ENCODE assay signal across 8 mouse cellular contexts in the genomic region with DNA sequence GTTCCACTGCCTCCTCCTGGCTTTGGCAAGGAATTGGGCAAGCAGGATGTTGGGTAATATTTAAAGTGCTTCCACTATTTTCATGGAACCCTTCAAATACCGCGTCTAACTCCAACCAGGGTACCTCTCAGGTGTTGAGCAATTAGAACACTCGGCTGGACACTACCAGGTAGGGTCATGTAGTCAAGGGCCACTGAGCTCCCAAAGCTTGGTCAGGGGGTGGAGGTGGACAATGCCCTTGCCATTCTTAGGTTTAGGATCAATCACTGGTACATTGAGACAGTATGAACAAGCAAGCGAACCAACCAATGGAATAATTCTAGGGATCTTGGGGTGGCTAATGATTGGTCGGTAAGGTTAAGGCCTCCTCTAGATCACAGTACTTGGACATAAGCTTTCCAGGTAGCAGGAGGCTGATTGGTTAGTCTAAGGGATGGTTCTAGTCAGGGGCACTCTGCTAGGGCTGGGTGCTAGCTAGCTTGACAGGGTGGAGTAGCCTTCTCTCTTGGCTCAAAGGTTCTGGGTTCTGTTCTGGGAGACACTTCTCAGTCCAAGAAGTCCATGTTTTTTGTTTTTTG. TPM values are rescaled to one million over a fixed set of nuclear protein-coding genes. Genes with fewer than 3 reads are reported as not detected.
A peak's percentile ranks its signal among the peaks of the same experiment; 100 is the strongest.
DNase-seq lines count a peak whose midpoint lies in the region; ATAC-seq and TF ChIP-seq lines count a peak whose summit lies in the region.

No protein-coding gene starts in this region.

- peaks cover 20% of the 10 kb centered on the region for H3K27me3 ChIP-seq in heart, embryonic 12.5 days (replicated peaks)
- peaks cover 31% of the 10 kb centered on the region for H3K27me3 ChIP-seq in hindbrain, embryonic 10.5 days (ENCODE audit: insufficient read depth, poor library complexity, severe bottlenecking)
- H3K27me3 ChIP-seq in liver, postnatal 0 days (ENCODE audit: insufficient read depth, low read length) = peaks cover 22% of the 10 kb centered on the region

- peaks cover 39% of the 10 kb centered on the region for H3K4me1 ChIP-seq in heart, embryonic 12.5 days (replicated peaks)
- H3K4me1 ChIP-seq in hindbrain, embryonic 10.5 days (replicated peaks) = peaks cover 53% of the 10 kb centered on the region
- peaks cover 46% of the 10 kb centered on the region for H3K4me1 ChIP-seq in liver, postnatal 0 days (ENCODE audit: insufficient read depth)

- H3K36me3 ChIP-seq in heart, embryonic 12.5 days = peaks cover 23% of the 10 kb centered on the region
- H3K36me3 ChIP-seq in hindbrain, embryonic 10.5 days = peaks cover 33% of the 10 kb centered on the region
- peaks cover 23% of the 10 kb centered on the region for H3K36me3 ChIP-seq in liver, postnatal 0 days (replicated peaks; ENCODE audit: insufficient read depth, low read length)

- H3K9ac ChIP-seq in heart, embryonic 12.5 days = no peak overlapping the region
- no peak overlapping the region for H3K9ac ChIP-seq in liver, postnatal 0 days (replicated peaks)

- no peak for ATAC-seq in heart, embryonic 12.5 days (ENCODE audit: insufficient number of reproducible peaks, low FRiP score)
- no peak; the same call in 1 of the 2 replicates for ATAC-seq in liver, postnatal 0 days
- no peak for ATAC-seq in CD4-positive, CD25-positive, alpha-beta regulatory T cell, adult 4 months

- WGBS in heart, embryonic 12.5 days = 37% methylated on average over 5 of the region's 5 CpGs
- 25% methylated on average over 5 of the region's 5 CpGs for WGBS in hindbrain, embryonic 10.5 days
- WGBS in liver, postnatal 0 days (ENCODE audit: insufficient replicate concordance) = 25% methylated on average over 5 of the region's 5 CpGs

- TF ChIP-seq EP300 in liver, postnatal 0 days (IDR thresholded peaks at IDR 0.05; ENCODE audit: low read depth) = no peak

- intact Hi-C loops in heart, postnatal 14 days (cut with DNase I) = no loop called here

- H3K4me2 ChIP-seq in heart, embryonic 12.5 days = peak overlapping the region; percentile 83
- peak overlapping the region; percentile 87 for H3K4me2 ChIP-seq in liver, postnatal 0 days (ENCODE audit: low read depth, low read length)

- TF ChIP-seq CTCF in liver, postnatal 0 days (IDR thresholded peaks at IDR 0.05; ENCODE audit: low read depth) = 0 out of 2 replicates have a peak, but pooled peaks have one; percentile 38

- peak overlapping the region; percentile 50; the same call in 1 of the 2 replicates for H3K4me3 ChIP-seq in heart, embryonic 12.5 days
- H3K4me3 ChIP-seq in hindbrain, embryonic 10.5 days = peak overlapping the region; percentile 72
- H3K4me3 ChIP-seq in liver, postnatal 0 days (ENCODE audit: low read depth, low read length) = peak overlapping the region; percentile 47; the same call in 1 of the 2 replicates

- no peak overlapping the region for H3K27ac ChIP-seq in heart, embryonic 12.5 days (ENCODE audit: poor library complexity, severe bottlenecking)
- peak overlapping the region; percentile 90 for H3K27ac ChIP-seq in hindbrain, embryonic 10.5 days
- peak overlapping the region; percentile 58; the same call in 1 of the 2 replicates for H3K27ac ChIP-seq in liver, postnatal 0 days (ENCODE audit: low read depth)

- DNase-seq in heart, postnatal 14 days = no peak
- peak; percentile 54 for DNase-seq in adipocyte (ENCODE audit: low spot score)
- DNase-seq in hindbrain, embryonic 10.5 days (ENCODE audit: low spot score) = no peak
- no peak for DNase-seq in liver, postnatal 0 days
- DNase-seq in kidney, postnatal 36 days = no peak
- no peak for DNase-seq in Muller cell, postnatal 12 days (ENCODE audit: inconsistent ontology term)

- H3K9me3 ChIP-seq in heart, embryonic 12.5 days (replicated peaks) = no peaks in the 10 kb centered on the region
- no peaks in the 10 kb centered on the region for H3K9me3 ChIP-seq in hindbrain, embryonic 10.5 days
- H3K9me3 ChIP-seq in liver, postnatal 0 days (ENCODE audit: low read length) = no peaks in the 10 kb centered on the region

RNA-seq across cellular contexts. Expression of a gene that starts 3.2 kb away (rescaled TPM):
- 2.0 and 2.6 TPM in 2 replicates for polyA plus RNA-seq in heart, embryonic 12.5 days (2016; fragmentation: Nextera tagmentation; extraction: Ambion mirVana)
- 1 to 10 TPM in 1 of 2 experiments, under 1 TPM in 1; 0.90 to 1.0 TPM for total RNA-seq in heart, postnatal 14 days (2021)
- 4.8 and 7.3 TPM in 2 replicates for polyA plus RNA-seq in hindbrain, embryonic 10.5 days (2016; fragmentation: Nextera tagmentation; extraction: Ambion mirVana)
- 0.37 and 0.45 TPM in 2 replicates for polyA plus RNA-seq in liver, postnatal 0 days (2015; fragmentation: Nextera tagmentation; extraction: Ambion mirVana)
- under 1 TPM in 1 of 2 experiments, not detected in 1; 0.07 TPM for polyA plus RNA-seq in CD4-positive, CD25-positive, alpha-beta regulatory T cell, adult 4 months (2017; shearing (Covaris generic))

RNA-seq across cellular contexts. Expression of a gene that starts 7.2 kb away (rescaled TPM):
- polyA plus RNA-seq in heart, embryonic 12.5 days (2016; fragmentation: Nextera tagmentation; extraction: Ambion mirVana) = 5.1 and 5.3 TPM in 2 replicates
- 1 to 10 TPM; 8.7 to 9.3 TPM for total RNA-seq in heart, postnatal 14 days (2021)
- 6.0 and 6.4 TPM in 2 replicates for polyA plus RNA-seq in hindbrain, embryonic 10.5 days (2016; fragmentation: Nextera tagmentation; extraction: Ambion mirVana)
- 2.0 and 4.2 TPM in 2 replicates for polyA plus RNA-seq in liver, postnatal 0 days (2015; fragmentation: Nextera tagmentation; extraction: Ambion mirVana)
- polyA plus RNA-seq in CD4-positive, CD25-positive, alpha-beta regulatory T cell, adult 4 months (2017; shearing (Covaris generic)) = under 1 TPM; 0.47 to 0.62 TPM

RNA-seq across cellular contexts. Expression of a gene that starts 8.1 kb away (rescaled TPM):
- 6.0 and 7.5 TPM in 2 replicates for polyA plus RNA-seq in heart, embryonic 12.5 days (2016; fragmentation: Nextera tagmentation; extraction: Ambion mirVana)
- total RNA-seq in heart, postnatal 14 days (2021) = 1 to 10 TPM; 3.0 to 3.2 TPM
- polyA plus RNA-seq in hindbrain, embryonic 10.5 days (2016; fragmentation: Nextera tagmentation; extraction: Ambion mirVana) = 19.3 and 22.4 TPM in 2 replicates
- 6.7 and 7.4 TPM in 2 replicates for polyA plus RNA-seq in liver, postnatal 0 days (2015; fragmentation: Nextera tagmentation; extraction: Ambion mirVana)
- 10 to 100 TPM in 1 of 2 experiments, 1 to 10 TPM in 1; 8.9 to 17.5 TPM for polyA plus RNA-seq in CD4-positive, CD25-positive, alpha-beta regulatory T cell, adult 4 months (2017; shearing (Covaris generic))

RNA-seq across cellular contexts. Expression of a gene that starts 38.8 kb away (rescaled TPM):
- polyA plus RNA-seq in heart, embryonic 12.5 days (2016; fragmentation: Nextera tagmentation; extraction: Ambion mirVana) = 49.4 and 55.8 TPM in 2 replicates
- 1 to 10 TPM; 2.7 to 4.8 TPM for total RNA-seq in heart, postnatal 14 days (2021)
- 97.9 and 115 TPM in 2 replicates for polyA plus RNA-seq in hindbrain, embryonic 10.5 days (2016; fragmentation: Nextera tagmentation; extraction: Ambion mirVana)
- polyA plus RNA-seq in liver, postnatal 0 days (2015; fragmentation: Nextera tagmentation; extraction: Ambion mirVana) = 26.2 and 29.6 TPM in 2 replicates
- polyA plus RNA-seq in CD4-positive, CD25-positive, alpha-beta regulatory T cell, adult 4 months (2017; shearing (Covaris generic)) = 1 to 10 TPM; 4.1 to 6.6 TPM

RNA-seq across cellular contexts. Expression of a gene that starts 43.0 kb away (rescaled TPM):
- 534 and 535 TPM in 2 replicates for polyA plus RNA-seq in heart, embryonic 12.5 days (2016; fragmentation: Nextera tagmentation; extraction: Ambion mirVana)
- total RNA-seq in heart, postnatal 14 days (2021) = 100 to 1,000 TPM; 241 to 249 TPM
- polyA plus RNA-seq in hindbrain, embryonic 10.5 days (2016; fragmentation: Nextera tagmentation; extraction: Ambion mirVana) = 488 and 579 TPM in 2 replicates
- polyA plus RNA-seq in liver, postnatal 0 days (2015; fragmentation: Nextera tagmentation; extraction: Ambion mirVana) = 422 and 445 TPM in 2 replicates
- 100 to 1,000 TPM; 213 to 271 TPM for polyA plus RNA-seq in CD4-positive, CD25-positive, alpha-beta regulatory T cell, adult 4 months (2017; shearing (Covaris generic))
